Mouse (Mus musculus) heart, embryonic 10.5 days (tissue): ENCODE measurements around the gene Crybb2. TPM values are rescaled to one million over a fixed set of nuclear protein-coding genes. Genes with fewer than 3 reads are reported as not detected.

Experiments used
- DNase-seq: peaks from one replicate; pipeline ENCODE4 v3.0.0-alpha.2; 2017; ENCODE audit warnings: low spot score
- H3K27ac ChIP-seq: fragments of 300-500 bp; sonication (generic); 2 replicates; pipeline ENCODE4 v1.5.1; 2016; ENCODE audit warnings: mild to moderate bottlenecking
- H3K27me3 ChIP-seq: fragments of 300-500 bp; sonication (generic); 2 replicates; pipeline ENCODE4 v1.6.1; 2016; ENCODE audit warnings: mild to moderate bottlenecking; ENCODE audit not compliant: poor library complexity, insufficient read depth, severe bottlenecking
- H3K36me3 ChIP-seq: fragments of 300-500 bp; sonication (generic); 2 replicates; pipeline ENCODE4 v1.6.1; 2016; ENCODE audit warnings: mild to moderate bottlenecking, moderate library complexity
- H3K4me1 ChIP-seq: fragments of 300-500 bp; sonication (generic); 2 replicates; pipeline ENCODE4 v1.6.1; 2016; ENCODE audit warnings: mild to moderate bottlenecking
- H3K4me3 ChIP-seq: fragments of 300-500 bp; sonication (generic); 2 replicates; pipeline ENCODE4 v1.5.1; 2016; ENCODE audit warnings: mild to moderate bottlenecking, moderate library complexity
- H3K9me3 ChIP-seq: fragments of 300-500 bp; sonication (generic); 2 replicates; pipeline ENCODE4 v1.6.1; 2016; ENCODE audit warnings: mild to moderate bottlenecking, moderate library complexity
- WGBS: fragments of 180-500 bp; shearing (Covaris S2); methylation state at CpG from one replicate; pipeline ENCODE4 v1.1.7; 2016; 5-methylcytosine and 5-hydroxymethylcytosine counted together
- polyA plus RNA-seq: library from polyadenylated mRNA; unstranded; fragments of >200 nt; fragmentation: Nextera tagmentation; extraction: Ambion mirVana; gene quantifications from 2 replicates; pipeline ENCODE4 v1.2.1, GENCODE M21; 2016

Gene Crybb2
- polyA plus RNA-seq, 1 experiment from 2014 or later: not detected

- 86% methylated on average over 4 of the region's 4 CpGs for WGBS
- Histone ChIP-seq H3K9me3 (no peaks in the 10 kb centered on the region), H3K4me3 (no peak overlapping the region), H3K27ac (no peak overlapping the region), H3K27me3 (no peaks in the 10 kb centered on the region), H3K36me3 (peaks cover 6% of the 10 kb centered on the region; the same call in 1 of the 2 replicates), H3K4me1 (peaks cover 69% of the 10 kb centered on the region)
- DNase-seq: no peak
Observed at GRCm38 (mm10) chr5:113105481-113105880, 35.6 kb upstream of the Crybb2 start.

- Histone ChIP-seq H3K9me3 (no peaks in the 10 kb centered on the region), H3K36me3 (peaks cover 6% of the 10 kb centered on the region; the same call in 1 of the 2 replicates), H3K27ac (no peak overlapping the region), H3K27me3 (no peaks in the 10 kb centered on the region), H3K4me1 (peaks cover 66% of the 10 kb centered on the region), H3K4me3 (no peak overlapping the region)
- WGBS: 83% methylated on average over 9 of the region's 9 CpGs
- DNase-seq: no peak
Observed at GRCm38 (mm10) chr5:113105035-113105434, 35.1 kb upstream of the Crybb2 start.

DNA sequence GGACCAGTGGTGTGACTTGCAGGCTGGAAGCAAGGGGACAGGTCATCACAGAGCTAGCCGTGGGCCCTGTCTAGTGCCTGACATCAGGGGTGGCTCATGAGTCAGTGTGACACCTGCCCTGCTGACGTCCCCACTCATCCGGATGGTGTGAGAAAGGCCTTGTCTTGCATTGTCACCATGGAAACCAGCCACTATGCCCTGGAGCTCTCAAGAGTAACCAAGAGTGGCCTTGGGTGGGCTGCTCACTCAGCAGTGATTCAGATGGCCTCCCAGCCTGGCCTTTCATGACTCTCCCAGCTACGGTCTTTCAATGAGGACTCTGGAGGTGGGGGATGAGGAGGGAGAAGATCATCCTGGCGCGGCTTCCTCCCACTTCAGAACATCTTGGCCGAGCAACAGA lies 32.5 kb upstream of the Crybb2 start:
- WGBS: 58% methylated on average over 7 of the region's 7 CpGs
- Histone ChIP-seq H3K9me3 (no peaks in the 10 kb centered on the region), H3K4me3 (no peak overlapping the region), H3K27ac (peak overlapping the region; percentile 60), H3K27me3 (no peaks in the 10 kb centered on the region), H3K36me3 (peaks cover 14% of the 10 kb centered on the region; the same call in 1 of the 2 replicates), H3K4me1 (peaks cover 49% of the 10 kb centered on the region)
- no peak for DNase-seq

- H3K4me3 ChIP-seq: no peak overlapping the region
- peaks cover 24% of the 10 kb centered on the region for H3K36me3 ChIP-seq
- H3K27me3 ChIP-seq: no peaks in the 10 kb centered on the region
- peak overlapping the region; percentile 60 for H3K27ac ChIP-seq
- no peak for DNase-seq
- H3K4me1 ChIP-seq: peaks cover 39% of the 10 kb centered on the region
- 86% methylated on average over 10 of the region's 10 CpGs for WGBS
- H3K9me3 ChIP-seq: no peaks in the 10 kb centered on the region
Observed at GRCm38 (mm10) chr5:113101457-113101856, 31.5 kb upstream of the Crybb2 start.

GRCm38 (mm10) chr5:113100422-113100821 lies 30.5 kb upstream of the Crybb2 start:
- no peaks in the 10 kb centered on the region for H3K9me3 ChIP-seq
- DNase-seq: no peak
- H3K4me3 ChIP-seq: no peak overlapping the region
- 84% methylated on average over 11 of the region's 11 CpGs for WGBS
- H3K4me1 ChIP-seq: peaks cover 35% of the 10 kb centered on the region
- no peak overlapping the region for H3K27ac ChIP-seq
- H3K27me3 ChIP-seq: no peaks in the 10 kb centered on the region
- peaks cover 35% of the 10 kb centered on the region for H3K36me3 ChIP-seq

GRCm38 (mm10) chr5:113099546-113099945 lies 29.6 kb upstream of the Crybb2 start:
- Histone ChIP-seq H3K4me1 (peaks cover 34% of the 10 kb centered on the region), H3K4me3 (no peak overlapping the region), H3K36me3 (peaks cover 42% of the 10 kb centered on the region), H3K9me3 (no peaks in the 10 kb centered on the region), H3K27me3 (no peaks in the 10 kb centered on the region), H3K27ac (no peak overlapping the region)
- peak; percentile 91 for DNase-seq
- 37% methylated on average over 1 of the region's 1 CpGs for WGBS

DNA sequence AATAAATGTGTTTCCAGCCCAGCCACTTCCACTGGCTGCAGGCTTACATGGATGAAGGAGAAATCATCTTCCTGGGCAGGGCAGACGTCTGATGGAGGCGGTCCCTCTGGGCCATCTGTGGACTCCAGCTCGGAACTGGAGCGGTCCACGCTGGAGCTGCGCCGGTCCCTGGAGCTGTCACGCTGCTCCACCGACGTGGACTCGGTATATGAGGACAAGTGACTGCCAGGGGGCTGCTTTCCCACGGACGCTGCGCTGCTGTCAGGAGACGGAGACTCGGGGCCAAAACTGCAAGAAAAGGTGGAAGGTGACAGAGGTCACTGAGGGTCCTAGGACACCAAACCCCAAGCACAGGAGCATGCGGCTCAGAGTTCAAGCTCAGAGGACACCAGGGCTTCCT lies 27.6 kb upstream of the Crybb2 start:
- H3K9me3 ChIP-seq: no peaks in the 10 kb centered on the region

DNA sequence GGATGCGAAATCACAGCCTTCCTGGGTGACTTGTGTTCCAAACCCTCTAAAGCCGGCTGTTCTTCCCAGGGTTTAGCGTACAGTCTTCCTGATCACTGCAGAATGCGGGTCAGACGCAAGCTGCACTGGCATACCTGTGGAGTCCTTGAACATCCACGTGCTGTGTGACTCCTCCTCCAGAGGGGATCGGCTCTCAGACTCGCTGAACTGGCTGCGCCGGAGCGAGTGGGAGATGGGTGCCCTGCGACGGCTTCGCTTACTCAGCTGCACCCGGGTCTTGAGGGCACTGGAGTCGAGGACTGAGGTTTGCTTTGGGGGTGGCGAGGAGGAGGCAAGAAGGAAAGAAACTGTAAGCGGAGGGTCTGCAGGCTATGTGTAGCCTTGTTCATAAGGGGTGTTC lies 25.5 kb upstream of the Crybb2 start:
- WGBS: 90% methylated on average over 18 of the region's 18 CpGs
- no peaks in the 10 kb centered on the region for H3K9me3 ChIP-seq
- no peak overlapping the region for H3K27ac ChIP-seq
- H3K36me3 ChIP-seq: peaks cover 76% of the 10 kb centered on the region
- H3K4me3 ChIP-seq: no peak overlapping the region
- H3K27me3 ChIP-seq: no peaks in the 10 kb centered on the region
- H3K4me1 ChIP-seq: 0 out of 2 replicates have a peak, but pooled peaks cover under 1% of the 10 kb centered on the region
- no peak for DNase-seq

More for the DNA sequence above, 27.6 kb upstream of the Crybb2 start:
- H3K36me3 ChIP-seq: peaks cover 61% of the 10 kb centered on the region
- H3K4me3 ChIP-seq: no peak overlapping the region
- WGBS: 90% methylated on average over 17 of the region's 17 CpGs
- H3K27ac ChIP-seq: no peak overlapping the region
- no peaks in the 10 kb centered on the region for H3K27me3 ChIP-seq
- peaks cover 20% of the 10 kb centered on the region for H3K4me1 ChIP-seq
- no peak for DNase-seq

- Histone ChIP-seq H3K36me3 (peaks cover 94% of the 10 kb centered on the region), H3K27ac (no peak overlapping the region), H3K4me3 (no peak overlapping the region), H3K4me1 (no peaks in the 10 kb centered on the region), H3K27me3 (no peaks in the 10 kb centered on the region), H3K9me3 (no peaks in the 10 kb centered on the region)
- no peak for DNase-seq
- WGBS: 74% methylated on average over 7 of the region's 7 CpGs
Observed at GRCm38 (mm10) chr5:113092406-113092805, 22.5 kb upstream of the Crybb2 start.

- DNase-seq: no peak
- H3K36me3 ChIP-seq: peaks cover 82% of the 10 kb centered on the region
- H3K27me3 ChIP-seq: no peaks in the 10 kb centered on the region
- no peak overlapping the region for H3K27ac ChIP-seq
- no peaks in the 10 kb centered on the region for H3K9me3 ChIP-seq
- peaks cover 5% of the 10 kb centered on the region; the same call in 1 of the 2 replicates for H3K4me1 ChIP-seq
- H3K4me3 ChIP-seq: no peak overlapping the region
- 63% methylated on average over 5 of the region's 5 CpGs for WGBS
Observed at GRCm38 (mm10) chr5:113091162-113091561, 21.2 kb upstream of the Crybb2 start.

GRCm38 (mm10) chr5:113090750-113091149 lies 20.8 kb upstream of the Crybb2 start:
- H3K4me3 ChIP-seq: no peak overlapping the region
- 87% methylated on average over 11 of the region's 11 CpGs for WGBS
- peaks cover 78% of the 10 kb centered on the region for H3K36me3 ChIP-seq
- no peak for DNase-seq
- H3K4me1 ChIP-seq: peaks cover 5% of the 10 kb centered on the region; the same call in 1 of the 2 replicates
- no peak overlapping the region for H3K27ac ChIP-seq
- no peaks in the 10 kb centered on the region for H3K9me3 ChIP-seq
- H3K27me3 ChIP-seq: no peaks in the 10 kb centered on the region

DNA sequence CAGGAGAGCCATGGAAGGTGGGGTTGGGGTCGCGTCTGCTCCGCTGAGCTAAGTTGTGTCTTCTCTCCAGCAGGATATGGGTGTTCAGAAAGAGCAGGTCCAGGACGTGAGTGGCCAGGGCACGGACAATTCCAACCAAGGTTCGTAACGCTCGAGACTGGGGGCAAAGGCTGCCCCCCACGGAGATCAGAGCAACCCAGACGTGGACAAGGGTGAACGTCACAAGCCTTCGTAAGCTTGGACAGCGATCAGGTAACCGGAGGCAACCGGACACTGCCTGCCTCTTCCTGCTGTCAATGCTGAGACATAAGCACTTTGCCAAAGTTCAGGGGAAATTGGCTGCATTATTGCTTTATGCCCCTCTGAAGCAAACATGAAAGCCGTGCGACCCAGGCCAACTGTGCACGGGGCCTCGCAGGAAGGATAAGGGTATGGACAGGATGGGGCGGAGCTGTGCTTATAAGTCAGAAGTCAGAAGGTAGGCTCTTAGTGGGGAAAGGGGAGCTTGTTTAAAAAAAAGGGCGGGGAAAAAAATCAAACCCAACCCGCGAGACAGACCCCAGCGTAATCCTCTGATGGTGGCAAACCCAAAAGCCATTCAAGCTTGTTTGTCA lies 20.3 kb upstream of the Crybb2 start:
- DNase-seq: no peak
- Histone ChIP-seq H3K27ac (no peak overlapping the region), H3K9me3 (no peaks in the 10 kb centered on the region), H3K4me1 (peaks cover 5% of the 10 kb centered on the region; the same call in 1 of the 2 replicates), H3K27me3 (no peaks in the 10 kb centered on the region), H3K4me3 (no peak overlapping the region), H3K36me3 (peaks cover 72% of the 10 kb centered on the region)
- WGBS: 90% methylated on average over 24 of the region's 24 CpGs

DNA sequence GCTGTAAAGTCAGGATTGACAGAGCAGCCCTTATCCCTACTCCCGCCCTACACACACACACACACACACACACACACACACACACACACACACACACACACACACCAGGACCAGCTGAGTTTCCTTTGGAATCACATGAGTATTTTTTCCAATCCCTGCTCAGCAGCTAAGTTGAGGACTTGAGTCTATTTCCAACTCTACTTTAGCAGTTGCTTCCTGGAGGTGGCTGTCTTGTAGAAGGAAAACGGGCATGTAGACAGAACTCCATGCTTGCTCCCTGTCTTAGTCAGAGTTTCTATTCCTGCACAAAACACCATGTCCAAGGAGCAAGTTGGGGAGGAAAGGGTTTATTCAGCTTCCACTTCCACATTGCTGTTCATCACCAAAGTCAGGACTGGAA lies 17.5 kb upstream of the Crybb2 start:
- WGBS: 75% methylated on average over 2 of the region's 2 CpGs
- H3K4me1 ChIP-seq: peaks cover 13% of the 10 kb centered on the region
- no peak overlapping the region for H3K27ac ChIP-seq
- DNase-seq: no peak
- no peaks in the 10 kb centered on the region for H3K27me3 ChIP-seq
- no peak overlapping the region for H3K4me3 ChIP-seq
- no peaks in the 10 kb centered on the region for H3K9me3 ChIP-seq
- H3K36me3 ChIP-seq: peaks cover 47% of the 10 kb centered on the region

GRCm38 (mm10) chr5:113086990-113087389 lies 17.1 kb upstream of the Crybb2 start:
- WGBS: 43% methylated on average over 4 of the region's 4 CpGs

More at GRCm38 (mm10) chr5:113086990-113087389, 17.1 kb upstream of the Crybb2 start:
- DNase-seq: no peak
- Histone ChIP-seq H3K36me3 (peaks cover 43% of the 10 kb centered on the region), H3K9me3 (no peaks in the 10 kb centered on the region), H3K27me3 (no peaks in the 10 kb centered on the region), H3K4me3 (no peak overlapping the region), H3K4me1 (peaks cover 18% of the 10 kb centered on the region), H3K27ac (no peak overlapping the region)
